Mouse (Mus musculus): Measurements from ENCODE around the gene Mettl18. TPM values are rescaled to one million over a fixed set of nuclear protein-coding genes. Genes with fewer than 3 reads are reported as not detected.
A peak's percentile ranks its signal among the peaks of the same experiment; 100 is the strongest.
"Not testable (repeated sequence)": the region's sequence is repeated elsewhere in the genome, so short reads cannot be mapped to it uniquely, and the experiment has no call there.

The Mettl18 gene
- polyA plus RNA-seq, 1 experiment from 2014 or later = 6.4 TPM

DNA sequence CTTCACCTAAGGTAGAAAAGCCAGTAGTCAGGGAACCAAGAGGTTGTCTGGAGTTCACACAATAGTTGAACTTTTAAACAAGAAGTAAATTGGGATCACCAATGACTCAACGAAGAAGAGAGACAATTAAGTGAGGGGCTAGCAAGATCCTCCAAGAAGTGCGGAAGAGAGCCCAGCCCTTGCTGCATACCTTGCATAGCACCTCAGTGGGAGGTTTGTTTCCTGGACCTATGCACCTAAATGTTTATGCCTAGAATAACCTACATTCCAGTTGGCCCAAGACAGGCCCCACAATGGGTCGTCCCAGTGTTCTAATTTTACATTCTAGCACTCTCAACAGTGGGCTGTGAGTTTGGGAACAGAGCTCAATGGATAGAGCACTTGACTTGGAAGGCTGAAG, 9.6 kb downstream of the Mettl18 start:
- H3K27me3 ChIP-seq (replicated peaks) = no peaks in the 10 kb centered on the region
- H3K4me3 ChIP-seq = no peak overlapping the region
- no peaks in the 10 kb centered on the region for H3K4me1 ChIP-seq (replicated peaks)
- no peaks in the 10 kb centered on the region for H3K9me3 ChIP-seq (replicated peaks)
- 71% methylated on average over 3 of the region's 3 CpGs for WGBS
- no peak overlapping the region for H3K27ac ChIP-seq (ENCODE audit: poor library complexity, severe bottlenecking)
- H3K9ac ChIP-seq = no peak overlapping the region
- H3K36me3 ChIP-seq = no peaks in the 10 kb centered on the region
- H3K4me2 ChIP-seq = no peak overlapping the region
- ATAC-seq (ENCODE audit: insufficient number of reproducible peaks, low FRiP score) = no peak

DNA sequence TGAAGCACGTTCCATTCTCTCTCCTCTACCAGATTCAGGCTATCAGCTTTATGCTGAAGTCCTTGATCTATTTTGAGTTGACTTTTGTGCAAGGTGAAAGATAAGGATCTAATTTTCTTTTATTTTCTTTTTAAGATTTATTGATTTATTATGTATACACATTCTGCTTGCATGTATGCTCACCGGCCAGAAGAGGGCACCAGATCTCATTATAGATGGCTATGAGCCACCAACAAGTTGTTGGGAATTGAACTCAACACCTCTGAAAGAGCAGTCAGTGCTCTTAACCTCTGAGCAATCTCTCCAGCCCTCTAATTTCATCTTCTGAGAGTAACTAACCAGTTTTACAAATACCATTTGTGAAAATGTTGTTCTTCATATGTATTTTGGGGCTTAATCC, 14.5 kb downstream of the Mettl18 start:
- Histone ChIP-seq H3K9ac (no peak overlapping the region), H3K4me3 (no peak overlapping the region), H3K4me2 (no peak overlapping the region), H3K9me3 (replicated peaks) (no peaks in the 10 kb centered on the region), H3K27ac (ENCODE audit: poor library complexity, severe bottlenecking) (no peak overlapping the region), H3K4me1 (replicated peaks) (no peaks in the 10 kb centered on the region), H3K36me3 (no peaks in the 10 kb centered on the region), H3K27me3 (replicated peaks) (no peaks in the 10 kb centered on the region)
- 47% methylated on average over 2 of the region's 2 CpGs for WGBS
- no peak for ATAC-seq (ENCODE audit: insufficient number of reproducible peaks, low FRiP score)

DNA sequence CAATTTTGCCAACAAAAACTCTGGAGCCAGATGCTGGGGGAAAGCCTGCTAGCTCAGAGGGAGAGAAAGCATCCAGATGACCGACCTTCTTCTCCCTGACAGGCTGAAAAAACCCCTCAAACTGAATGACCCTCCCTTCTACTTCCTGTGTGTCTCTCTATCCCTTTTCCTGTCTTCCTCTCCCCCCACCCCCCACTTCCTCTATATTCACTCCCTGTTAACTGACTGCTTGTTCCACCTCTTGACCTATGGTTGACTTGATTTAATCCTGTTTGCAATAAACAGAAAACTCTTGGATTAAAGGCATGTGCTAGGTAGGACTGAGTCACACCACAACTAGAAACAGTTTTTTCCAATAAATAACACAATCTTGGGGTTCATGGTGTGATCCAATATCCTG, 19.9 kb downstream of the Mettl18 start:
- 50% methylated on average over 1 of the region's 1 CpGs for WGBS
- H3K9me3 ChIP-seq (replicated peaks) = no peaks in the 10 kb centered on the region
- no peak overlapping the region for H3K27ac ChIP-seq (ENCODE audit: poor library complexity, severe bottlenecking)
- no peak overlapping the region for H3K4me2 ChIP-seq
- no peak overlapping the region for H3K4me3 ChIP-seq
- H3K27me3 ChIP-seq (replicated peaks) = no peaks in the 10 kb centered on the region
- H3K9ac ChIP-seq = no peak overlapping the region
- no peaks in the 10 kb centered on the region for H3K4me1 ChIP-seq (replicated peaks)
- no peaks in the 10 kb centered on the region for H3K36me3 ChIP-seq
- ATAC-seq (ENCODE audit: insufficient number of reproducible peaks, low FRiP score) = no peak

DNA sequence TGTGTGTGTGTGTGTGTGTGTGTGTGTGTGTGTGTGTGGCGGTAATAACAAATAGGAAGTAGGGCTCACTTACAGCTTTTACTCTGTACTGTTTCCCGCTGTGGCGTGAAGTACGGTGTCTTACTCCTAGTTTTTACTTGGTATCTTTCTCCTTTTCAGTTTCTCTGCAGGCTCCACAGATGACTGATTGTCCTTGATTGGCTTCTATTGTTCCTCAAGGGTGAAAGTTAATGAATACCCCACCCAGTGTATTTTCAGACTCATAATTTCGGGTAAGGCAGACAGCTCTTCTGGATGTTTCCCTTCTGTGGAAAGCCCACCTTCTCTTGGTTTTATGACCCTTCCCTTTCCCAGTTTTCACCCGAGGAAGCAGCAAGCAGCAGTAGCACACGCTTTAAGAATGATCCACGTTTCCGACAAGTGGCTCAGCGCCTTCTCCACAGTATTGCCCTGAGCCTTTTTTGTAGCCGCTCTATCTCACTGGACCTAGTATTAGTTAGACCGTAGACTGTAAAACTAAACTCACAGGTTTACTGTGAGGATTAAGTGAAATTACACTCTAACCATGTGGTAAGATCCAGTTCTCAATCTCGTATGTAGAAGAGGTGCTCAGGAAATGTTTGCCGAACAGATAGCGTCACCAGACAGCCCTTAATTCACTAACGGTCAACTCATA, 23.7 kb downstream of the Mettl18 start:
- no peak overlapping the region for H3K9ac ChIP-seq
- no peak overlapping the region for H3K4me3 ChIP-seq
- no peaks in the 10 kb centered on the region for H3K36me3 ChIP-seq
- no peak overlapping the region for H3K4me2 ChIP-seq
- no peaks in the 10 kb centered on the region for H3K4me1 ChIP-seq (replicated peaks)
- H3K27ac ChIP-seq (ENCODE audit: poor library complexity, severe bottlenecking) = no peak overlapping the region
- ATAC-seq (ENCODE audit: insufficient number of reproducible peaks, low FRiP score) = no peak
- H3K9me3 ChIP-seq (replicated peaks) = no peaks in the 10 kb centered on the region
- H3K27me3 ChIP-seq (replicated peaks) = no peaks in the 10 kb centered on the region
- WGBS = 84% methylated on average over 16 of the region's 16 CpGs

DNA sequence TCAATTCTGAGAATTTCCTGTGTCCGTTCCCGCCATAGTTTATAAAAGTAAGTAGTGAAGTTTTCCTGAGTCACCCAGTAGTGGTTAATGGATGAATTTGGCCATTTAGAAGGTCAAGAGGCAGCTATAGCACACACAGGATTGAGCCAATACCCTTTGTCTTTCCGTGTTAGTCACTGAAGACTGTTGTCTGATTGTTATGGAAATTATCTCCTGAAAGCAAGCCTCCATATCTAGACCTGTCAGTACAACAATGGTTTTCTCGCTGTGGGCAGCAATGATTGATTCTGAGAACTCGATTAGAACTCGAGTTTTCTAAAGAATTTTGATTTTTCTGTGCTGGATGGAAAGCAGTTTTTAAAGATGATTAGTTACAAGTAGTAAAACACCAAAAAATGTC, 25.1 kb downstream of the Mettl18 start:
- ATAC-seq (ENCODE audit: insufficient number of reproducible peaks, low FRiP score) = no peak
- 55% methylated on average over 6 of the region's 6 CpGs for WGBS

DNA sequence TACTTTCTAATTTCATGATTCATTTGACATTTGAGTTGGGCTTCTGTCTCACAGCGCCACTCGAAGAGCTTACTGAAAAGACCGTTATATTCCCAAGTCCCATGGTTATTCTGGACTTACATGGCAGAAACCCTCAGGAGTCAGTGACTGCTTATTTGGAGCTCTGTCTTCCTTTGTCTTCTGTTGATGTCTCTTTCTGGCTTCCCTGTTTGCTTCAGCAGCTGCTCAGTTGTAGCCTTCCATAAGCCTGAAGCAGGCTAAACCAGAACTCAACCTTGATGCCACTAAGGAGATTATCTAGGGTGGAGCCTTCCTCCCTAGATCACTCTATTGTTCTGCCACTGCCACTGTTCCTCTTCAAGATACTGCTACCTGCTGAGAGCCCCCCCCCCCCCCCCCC, 26.1 kb downstream of the Mettl18 start:
- H3K9ac ChIP-seq; H3K36me3 ChIP-seq; H3K27me3 ChIP-seq (replicated peaks); ATAC-seq (ENCODE audit: insufficient number of reproducible peaks, low FRiP score); H3K4me3 ChIP-seq; H3K9me3 ChIP-seq (replicated peaks); H3K4me2 ChIP-seq; H3K4me1 ChIP-seq (replicated peaks); H3K27ac ChIP-seq (ENCODE audit: poor library complexity, severe bottlenecking): not testable (repeated sequence)
- 81% methylated on average over 3 of the region's 3 CpGs for WGBS

More for the DNA sequence above, 25.1 kb downstream of the Mettl18 start:
- Histone ChIP-seq H3K9ac (no peak overlapping the region), H3K9me3 (replicated peaks) (no peaks in the 10 kb centered on the region), H3K4me2 (no peak overlapping the region), H3K36me3 (no peaks in the 10 kb centered on the region), H3K4me3 (no peak overlapping the region), H3K4me1 (replicated peaks) (no peaks in the 10 kb centered on the region), H3K27me3 (replicated peaks) (no peaks in the 10 kb centered on the region), H3K27ac (ENCODE audit: poor library complexity, severe bottlenecking) (no peak overlapping the region)

DNA sequence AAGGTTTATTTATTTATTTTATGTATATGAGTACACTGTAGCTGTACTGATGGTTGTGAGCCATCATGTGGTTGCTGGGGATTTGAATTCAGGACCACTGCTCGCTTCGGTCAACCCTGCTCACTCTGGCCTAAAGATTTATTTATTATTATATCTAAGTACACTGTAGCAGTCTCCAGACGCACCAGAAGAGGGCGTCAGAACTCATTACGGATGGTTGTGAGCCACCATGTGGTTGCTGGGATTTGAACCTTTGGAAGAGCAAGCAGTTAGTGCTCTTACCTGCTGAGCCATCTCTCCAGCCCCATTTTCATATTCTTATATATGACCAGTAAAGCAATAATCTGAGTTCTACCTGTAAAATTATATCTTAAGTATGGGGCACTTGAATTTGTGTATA, 27.4 kb downstream of the Mettl18 start:
- H3K9ac ChIP-seq; H3K27me3 ChIP-seq (replicated peaks); H3K27ac ChIP-seq (ENCODE audit: poor library complexity, severe bottlenecking); H3K9me3 ChIP-seq (replicated peaks); H3K36me3 ChIP-seq; H3K4me3 ChIP-seq; H3K4me2 ChIP-seq; ATAC-seq (ENCODE audit: insufficient number of reproducible peaks, low FRiP score); H3K4me1 ChIP-seq (replicated peaks): not testable (repeated sequence)
- 71% methylated on average over 5 of the region's 5 CpGs for WGBS

DNA sequence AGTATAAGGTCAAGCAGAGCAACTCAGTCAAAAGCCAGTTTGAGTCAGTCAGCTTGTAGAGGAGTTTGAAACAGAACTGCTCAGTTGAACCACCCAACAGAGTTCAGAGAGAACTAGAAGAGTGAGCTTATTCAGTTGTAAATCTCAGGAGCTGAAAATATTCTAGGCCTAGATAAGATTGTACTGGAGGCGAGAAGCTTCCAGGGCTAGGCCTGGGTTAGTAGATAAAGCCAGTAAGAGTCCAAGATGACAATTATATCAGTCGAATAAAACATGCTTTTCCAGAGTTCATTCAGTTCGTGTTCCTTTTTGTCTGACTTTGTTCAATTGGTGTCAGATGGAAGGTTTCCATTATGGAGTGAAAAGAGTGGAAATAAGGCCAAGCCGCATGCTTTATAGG, 31.0 kb downstream of the Mettl18 start:
- no peak overlapping the region for H3K27ac ChIP-seq (ENCODE audit: poor library complexity, severe bottlenecking)
- H3K4me3 ChIP-seq = no peak overlapping the region
- H3K9me3 ChIP-seq (replicated peaks) = no peaks in the 10 kb centered on the region
- no peaks in the 10 kb centered on the region for H3K36me3 ChIP-seq
- no peaks in the 10 kb centered on the region for H3K4me1 ChIP-seq (replicated peaks)
- ATAC-seq (ENCODE audit: insufficient number of reproducible peaks, low FRiP score) = no peak
- H3K9ac ChIP-seq = no peak overlapping the region
- 62% methylated on average over 4 of the region's 4 CpGs for WGBS
- no peak overlapping the region for H3K4me2 ChIP-seq
- no peaks in the 10 kb centered on the region for H3K27me3 ChIP-seq (replicated peaks)

DNA sequence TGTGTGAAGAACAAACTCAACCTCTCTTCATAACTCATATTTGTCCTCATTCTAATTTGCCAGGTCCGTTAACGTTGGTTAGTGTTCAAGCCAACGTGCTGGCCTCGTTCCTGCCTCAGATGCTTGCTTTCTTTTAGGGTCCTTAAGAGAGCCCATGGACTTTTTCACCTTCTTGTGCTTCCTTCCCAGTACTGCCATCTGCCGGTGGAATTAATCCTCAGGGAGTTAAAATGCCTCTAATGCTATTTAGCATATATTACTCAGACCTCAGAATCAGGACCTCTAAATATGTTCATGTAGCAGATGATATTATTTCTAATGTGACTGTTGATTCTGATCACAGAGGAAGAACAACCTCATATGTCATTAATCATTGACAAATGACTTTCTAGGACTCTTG, 32.7 kb downstream of the Mettl18 start:
- 50% methylated on average over 5 of the region's 5 CpGs for WGBS

DNA sequence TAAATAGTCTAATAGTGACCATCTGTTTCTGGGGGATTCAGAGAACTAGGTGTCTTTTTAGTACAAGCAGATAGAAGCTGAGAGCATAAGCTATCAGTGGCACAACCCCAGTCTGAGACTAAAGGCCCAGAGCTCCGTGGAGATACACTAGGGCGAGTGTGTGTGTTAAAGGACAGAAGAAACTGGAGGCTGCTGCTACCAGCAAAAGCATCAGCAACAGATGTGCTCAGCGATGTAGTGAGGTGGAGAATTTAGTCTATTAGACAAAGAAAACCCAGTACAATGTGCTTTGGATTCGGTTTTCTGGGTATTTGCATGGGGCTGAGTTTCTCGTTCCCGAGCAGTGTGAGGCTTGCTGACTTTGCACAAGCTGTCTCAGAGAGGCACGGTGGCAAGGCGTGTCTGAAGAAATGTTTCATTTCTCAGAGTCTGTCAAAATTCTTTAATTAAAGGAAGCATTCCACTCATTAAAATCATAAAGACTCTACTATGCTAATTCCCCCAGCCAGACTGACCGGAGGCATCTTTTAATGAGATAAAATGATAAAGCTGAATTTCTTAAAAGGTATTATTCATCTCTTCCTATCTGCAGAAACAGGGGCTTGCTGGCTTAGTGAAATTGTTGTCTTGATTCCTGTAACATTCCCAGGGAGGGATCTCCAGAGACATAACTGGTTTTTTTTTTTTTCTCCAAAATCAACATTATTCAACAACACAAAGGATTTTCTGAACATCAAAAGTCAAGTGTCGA, 45.9 kb downstream of the Mettl18 start:
- no peaks in the 10 kb centered on the region for H3K36me3 ChIP-seq
- H3K4me3 ChIP-seq = no peak overlapping the region
- H3K4me2 ChIP-seq = no peak overlapping the region
- ATAC-seq (ENCODE audit: insufficient number of reproducible peaks, low FRiP score) = no peak
- no peaks in the 10 kb centered on the region for H3K9me3 ChIP-seq (replicated peaks)
- H3K27me3 ChIP-seq (replicated peaks) = no peaks in the 10 kb centered on the region
- no peak overlapping the region for H3K27ac ChIP-seq (ENCODE audit: poor library complexity, severe bottlenecking)
- peaks cover 16% of the 10 kb centered on the region for H3K4me1 ChIP-seq (replicated peaks)
- no peak overlapping the region for H3K9ac ChIP-seq
- 67% methylated on average over 10 of the region's 10 CpGs for WGBS

More for the DNA sequence above, 32.7 kb downstream of the Mettl18 start:
- Histone ChIP-seq H3K4me2 (no peak overlapping the region), H3K9ac (no peak overlapping the region), H3K4me1 (replicated peaks) (no peaks in the 10 kb centered on the region), H3K4me3 (no peak overlapping the region), H3K36me3 (no peaks in the 10 kb centered on the region), H3K27me3 (replicated peaks) (no peaks in the 10 kb centered on the region), H3K27ac (ENCODE audit: poor library complexity, severe bottlenecking) (no peak overlapping the region), H3K9me3 (replicated peaks) (no peaks in the 10 kb centered on the region)
- ATAC-seq (ENCODE audit: insufficient number of reproducible peaks, low FRiP score) = no peak

DNA sequence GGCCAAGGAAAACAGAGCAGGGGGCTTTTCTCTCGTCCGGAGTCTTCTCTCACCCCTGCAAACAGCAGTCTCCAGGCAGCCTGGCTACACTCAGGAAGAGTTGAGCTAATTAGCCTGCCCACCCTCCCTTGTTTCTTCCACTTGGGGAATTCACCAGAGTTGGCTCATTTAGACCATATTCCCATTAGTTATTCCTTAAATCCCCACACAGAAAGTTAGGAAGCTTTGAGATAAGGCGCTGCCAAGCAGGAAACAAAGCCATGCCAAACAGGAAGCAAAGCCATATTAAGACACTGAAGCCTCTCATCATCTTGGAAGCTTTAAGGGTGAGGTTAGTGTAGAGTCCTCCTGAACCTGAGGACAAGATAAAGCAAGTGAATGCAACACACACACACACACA, 48.9 kb downstream of the Mettl18 start:
- peak; percentile 76 for ATAC-seq (ENCODE audit: insufficient number of reproducible peaks, low FRiP score)
- H3K9me3 ChIP-seq (replicated peaks) = no peaks in the 10 kb centered on the region
- no peak overlapping the region for H3K27ac ChIP-seq (ENCODE audit: poor library complexity, severe bottlenecking)
- no peaks in the 10 kb centered on the region for H3K27me3 ChIP-seq (replicated peaks)
- H3K4me3 ChIP-seq = no peak overlapping the region
- H3K9ac ChIP-seq = no peak overlapping the region
- 49% methylated on average over 3 of the region's 3 CpGs for WGBS
- H3K36me3 ChIP-seq = no peaks in the 10 kb centered on the region
- no peak overlapping the region for H3K4me2 ChIP-seq
- peaks cover 16% of the 10 kb centered on the region for H3K4me1 ChIP-seq (replicated peaks)

Data from heart, embryonic 12.5 days (tissue).